In genomic region chr7:24390512-24390911, GRCm38 (mm10) we compare ENCODE assay signal across 19 mouse cellular contexts. TPM values are rescaled to one million over a fixed set of nuclear protein-coding genes. Genes with fewer than 3 reads are reported as not detected.
A peak's percentile ranks its signal among the peaks of the same experiment; 100 is the strongest.
DNase-seq lines count a peak whose midpoint lies in the region; ATAC-seq lines count a peak whose summit lies in the region.
"Had no signal": no experiment of that assay in that cellular context is flagged by ENCODE, and none has a peak within 500 bp of the region (broad histone marks: within the 10 kb centered on the region; RNA-seq: fewer than 3 reads in every experiment).

No protein-coding gene starts in this region.

- ATAC-seq in kidney, embryonic 15.5 days (replicated peaks; ENCODE audit: low FRiP score) = no peak
- no peak for ATAC-seq in limb, embryonic 12.5 days (ENCODE audit: insufficient number of reproducible peaks, insufficient read depth, low FRiP score, low TSS enrichment, low read depth)
- ATAC-seq in stomach, embryonic 14.5 days (ENCODE audit: insufficient number of reproducible peaks, insufficient read depth, low FRiP score, low read depth) = no peak
- ATAC-seq in erythroblast, adult 5-6 weeks (replicated peaks; ENCODE audit: low FRiP score, poor library complexity, severe bottlenecking) = no peak
- ATAC-seq: forebrain, embryonic 13.5 days had no signal

- peaks cover 40% of the 10 kb centered on the region for H3K4me1 ChIP-seq in kidney, embryonic 15.5 days
- peaks cover 18% of the 10 kb centered on the region for H3K4me1 ChIP-seq in embryonic facial prominence, embryonic 10.5 days
- H3K4me1 ChIP-seq in limb, embryonic 12.5 days (replicated peaks) = peaks cover 42% of the 10 kb centered on the region
- H3K4me1 ChIP-seq in stomach, embryonic 14.5 days (ENCODE audit: control insufficient read depth, insufficient read depth, low read length) = peaks cover 19% of the 10 kb centered on the region; the same call in 1 of the 2 replicates
- H3K4me1 ChIP-seq: forebrain, embryonic 13.5 days had no signal

- H3K4me3 ChIP-seq in kidney, embryonic 15.5 days (replicated peaks) = no peak overlapping the region
- no peak overlapping the region for H3K4me3 ChIP-seq in embryonic facial prominence, embryonic 10.5 days
- H3K4me3 ChIP-seq in limb, embryonic 12.5 days (replicated peaks) = peak overlapping the region; percentile 22; the same call in 1 of the 2 replicates
- H3K4me3 ChIP-seq in stomach, embryonic 14.5 days (ENCODE audit: low read depth, low read length) = no peak overlapping the region
- H3K4me3 ChIP-seq: forebrain, embryonic 13.5 days had no signal

- H3K4me2 ChIP-seq in kidney, embryonic 15.5 days = peak overlapping the region; percentile 53
- peak overlapping the region; percentile 46 for H3K4me2 ChIP-seq in limb, embryonic 12.5 days
- peak overlapping the region; percentile 33; the same call in 1 of the 2 replicates for H3K4me2 ChIP-seq in stomach, embryonic 14.5 days (replicated peaks; ENCODE audit: low read depth, low read length)
- H3K4me2 ChIP-seq: forebrain, embryonic 13.5 days had no signal

- H3K9me3 ChIP-seq in kidney, embryonic 15.5 days (replicated peaks) = no peaks in the 10 kb centered on the region
- H3K9me3 ChIP-seq in embryonic facial prominence, embryonic 10.5 days = no peaks in the 10 kb centered on the region
- no peaks in the 10 kb centered on the region for H3K9me3 ChIP-seq in limb, embryonic 12.5 days
- no peaks in the 10 kb centered on the region for H3K9me3 ChIP-seq in stomach, embryonic 14.5 days (ENCODE audit: control insufficient read depth, low read depth, low read length)
- H3K9me3 ChIP-seq: forebrain, embryonic 13.5 days had no signal

- H3K9ac ChIP-seq in kidney, embryonic 15.5 days = no peak overlapping the region
- no peak overlapping the region for H3K9ac ChIP-seq in limb, embryonic 12.5 days (replicated peaks)
- H3K9ac ChIP-seq in stomach, embryonic 14.5 days (replicated peaks; ENCODE audit: low read depth, low read length) = no peak overlapping the region
- H3K9ac ChIP-seq: forebrain, embryonic 13.5 days had no signal

- peak overlapping the region; percentile 88 for H3K27ac ChIP-seq in kidney, embryonic 15.5 days
- H3K27ac ChIP-seq in embryonic facial prominence, embryonic 10.5 days (replicated peaks) = peak overlapping the region; percentile 19; the same call in 1 of the 2 replicates
- H3K27ac ChIP-seq in limb, embryonic 12.5 days = peak overlapping the region; percentile 76
- peak overlapping the region; percentile 0; the same call in 1 of the 2 replicates for H3K27ac ChIP-seq in stomach, embryonic 14.5 days (ENCODE audit: low read length)

- 47% methylated on average over 7 of the region's 7 CpGs for WGBS in kidney, embryonic 15.5 days
- 55% methylated on average over 7 of the region's 7 CpGs for WGBS in embryonic facial prominence, embryonic 10.5 days
- 39% methylated on average over 7 of the region's 7 CpGs for WGBS in limb, embryonic 12.5 days
- 36% methylated on average over 7 of the region's 7 CpGs for WGBS in stomach, embryonic 14.5 days

- H3K36me3 ChIP-seq in kidney, embryonic 15.5 days = no peaks in the 10 kb centered on the region
- no peaks in the 10 kb centered on the region for H3K36me3 ChIP-seq in embryonic facial prominence, embryonic 10.5 days (replicated peaks)
- no peaks in the 10 kb centered on the region for H3K36me3 ChIP-seq in limb, embryonic 12.5 days
- H3K36me3 ChIP-seq in stomach, embryonic 14.5 days (ENCODE audit: control insufficient read depth, insufficient read depth, low read length) = no peaks in the 10 kb centered on the region

- no peak for DNase-seq in kidney, postnatal 25 days
- no peak for DNase-seq in embryonic facial prominence, embryonic 10.5 days (ENCODE audit: low spot score)
- DNase-seq in adrenal gland, adult 18-20 months (ENCODE audit: low spot score in 2 of 2) = no peak
- no peak for DNase-seq in spleen, postnatal 36 days (ENCODE audit: low spot score in 2 of 2)
- DNase-seq: B cell, adult 2 months; cerebellum, adult 9-10 months; heart, postnatal 4 days; left cerebral cortex, postnatal 4 days; midbrain, embryonic 14.5 days had no signal

- H3K27me3 ChIP-seq in kidney, embryonic 15.5 days = no peaks in the 10 kb centered on the region
- no peaks in the 10 kb centered on the region for H3K27me3 ChIP-seq in embryonic facial prominence, embryonic 10.5 days (replicated peaks; ENCODE audit: low read depth, poor library complexity, severe bottlenecking)
- no peaks in the 10 kb centered on the region for H3K27me3 ChIP-seq in limb, embryonic 12.5 days
- H3K27me3 ChIP-seq in stomach, embryonic 14.5 days (ENCODE audit: control insufficient read depth, insufficient read depth, low read length) = no peaks in the 10 kb centered on the region
- H3K27me3 ChIP-seq: forebrain, embryonic 13.5 days had no signal

RNA-seq across cellular contexts. Expression of gene Smg9, which starts 8.9 kb away (rescaled TPM):
- polyA plus RNA-seq in kidney, embryonic 15.5 days (2015; fragmentation: Nextera tagmentation; extraction: Ambion mirVana) = 28.0 and 32.8 TPM in 2 replicates
- 25.8 and 26.3 TPM in 2 replicates for polyA plus RNA-seq in embryonic facial prominence, embryonic 10.5 days (2016; fragmentation: Nextera tagmentation; extraction: Ambion mirVana)
- polyA plus RNA-seq in limb, embryonic 12.5 days (2016; fragmentation: Nextera tagmentation; extraction: Ambion mirVana) = 22.7 and 25.4 TPM in 2 replicates
- 23.2 and 26.6 TPM in 2 replicates for polyA plus RNA-seq in stomach, embryonic 14.5 days (2014; fragmentation: Nextera tagmentation; extraction: Ambion mirVana)
- total RNA-seq in adrenal gland, adult 18-20 months (2021) = 10 to 100 TPM; 17.7 to 20.1 TPM
- total RNA-seq in erythroblast, adult 5-6 weeks (2015; ENCODE audit: low replicate concordance) = 9.6 and 11.1 TPM in 2 replicates
- 13.3 and 16.0 TPM in 2 replicates for total RNA-seq in erythroblast, adult 5-6 weeks (2017; ENCODE audit: low replicate concordance)

RNA-seq across cellular contexts. Expression of gene Kcnn4, which starts 20.4 kb away (rescaled TPM):
- polyA plus RNA-seq in kidney, embryonic 15.5 days (2015; fragmentation: Nextera tagmentation; extraction: Ambion mirVana) = 4.9 and 5.5 TPM in 2 replicates
- polyA plus RNA-seq in embryonic facial prominence, embryonic 10.5 days (2016; fragmentation: Nextera tagmentation; extraction: Ambion mirVana) = 3.0 and 3.5 TPM in 2 replicates
- polyA plus RNA-seq in limb, embryonic 12.5 days (2016; fragmentation: Nextera tagmentation; extraction: Ambion mirVana) = 2.1 and 2.8 TPM in 2 replicates
- polyA plus RNA-seq in stomach, embryonic 14.5 days (2014; fragmentation: Nextera tagmentation; extraction: Ambion mirVana) = 2.4 and 3.0 TPM in 2 replicates
- 1 to 10 TPM in 1 of 2 experiments, under 1 TPM in 1; 0.60 to 1.5 TPM for total RNA-seq in adrenal gland, adult 18-20 months (2021)
- total RNA-seq in erythroblast, adult 5-6 weeks (2015; ENCODE audit: low replicate concordance) = 102 and 125 TPM in 2 replicates
- total RNA-seq in erythroblast, adult 5-6 weeks (2017; ENCODE audit: low replicate concordance) = 244 and 272 TPM in 2 replicates

RNA-seq across cellular contexts. Expression of gene Lypd5, which starts 41.5 kb away (rescaled TPM):
- 0.28 TPM in 1 of 2 replicates, not detected in the other for polyA plus RNA-seq in kidney, embryonic 15.5 days (2015; fragmentation: Nextera tagmentation; extraction: Ambion mirVana)
- polyA plus RNA-seq in embryonic facial prominence, embryonic 10.5 days (2016; fragmentation: Nextera tagmentation; extraction: Ambion mirVana) = not detected in 2 replicates
- not detected in 2 replicates for polyA plus RNA-seq in limb, embryonic 12.5 days (2016; fragmentation: Nextera tagmentation; extraction: Ambion mirVana)
- polyA plus RNA-seq in stomach, embryonic 14.5 days (2014; fragmentation: Nextera tagmentation; extraction: Ambion mirVana) = not detected in 2 replicates
- not detected for total RNA-seq in adrenal gland, adult 18-20 months (2021)
- total RNA-seq in erythroblast, adult 5-6 weeks (2015; ENCODE audit: low replicate concordance) = not detected in 2 replicates
- not detected in 2 replicates for total RNA-seq in erythroblast, adult 5-6 weeks (2017; ENCODE audit: low replicate concordance)
- total RNA-seq: gastrocnemius, adult 18-20 months; heart, postnatal 4 days; layer of hippocampus, postnatal 14 days; left cerebral cortex, postnatal 4 days had no signal
- polyA plus RNA-seq: forebrain, embryonic 13.5 days; kidney, postnatal 0 days; lung, postnatal 0 days; midbrain, embryonic 14.5 days had no signal

RNA-seq across cellular contexts. Expression of gene Tescl, which starts 56.8 kb away (rescaled TPM):
- 0.43 TPM in 1 of 2 replicates, not detected in the other for polyA plus RNA-seq in kidney, embryonic 15.5 days (2015; fragmentation: Nextera tagmentation; extraction: Ambion mirVana)
- 0.17 TPM in 1 of 2 replicates, not detected in the other for polyA plus RNA-seq in embryonic facial prominence, embryonic 10.5 days (2016; fragmentation: Nextera tagmentation; extraction: Ambion mirVana)
- 0.25 TPM in 1 of 2 replicates, not detected in the other for polyA plus RNA-seq in limb, embryonic 12.5 days (2016; fragmentation: Nextera tagmentation; extraction: Ambion mirVana)
- polyA plus RNA-seq in stomach, embryonic 14.5 days (2014; fragmentation: Nextera tagmentation; extraction: Ambion mirVana) = 0.41 TPM in 1 of 2 replicates, not detected in the other
- total RNA-seq in adrenal gland, adult 18-20 months (2021) = 1 to 10 TPM in 1 of 2 experiments, under 1 TPM in 1; 0.73 to 1.3 TPM
- total RNA-seq in erythroblast, adult 5-6 weeks (2015; ENCODE audit: low replicate concordance) = not detected in 2 replicates
- total RNA-seq in erythroblast, adult 5-6 weeks (2017; ENCODE audit: low replicate concordance) = not detected in 2 replicates
- total RNA-seq: gastrocnemius, adult 18-20 months; layer of hippocampus, postnatal 14 days had no signal
- polyA plus RNA-seq: forebrain, embryonic 13.5 days; midbrain, embryonic 14.5 days; thymus, postnatal 0 days had no signal

Comparison
In these comparisons a context has a peak if more than half of its experiments do, and no peak if none do; other contexts are left out.
1. H3K27ac ChIP-seq: peak in every context shown above with its lines; median percentile 88 in kidney, embryonic 15.5 days; 76 in limb, embryonic 12.5 days; 19 in embryonic facial prominence, embryonic 10.5 days; 0 in stomach, embryonic 14.5 days.